Mouse (Mus musculus): Measurements from ENCODE around the gene Sspn. TPM values are rescaled to one million over a fixed set of nuclear protein-coding genes. Genes with fewer than 3 reads are reported as not detected.

Gene Sspn
- total and polyA plus RNA-seq, 3 experiments: 0.04 to 0.14 (median 0.13) TPM

GRCm38 (mm10) chr6:145973356-145973755 is 41.9 kb downstream of the Sspn start:
- H3K79me2 ChIP-seq (replicated peaks; ENCODE audit: control insufficient read depth, extremely low read depth, insufficient read depth, poor library complexity, severe bottlenecking): no peaks in the 10 kb centered on the region
- H3K9ac ChIP-seq (ENCODE audit: insufficient read depth, low read depth): no peak overlapping the region
- H3K27ac ChIP-seq (ENCODE audit: insufficient read depth, low read depth): no peak overlapping the region
- in situ Hi-C loops (cut with MboI; ENCODE audit: low pct_ligation_motif_present, low pct_unique_long_range_greater_than_20kb, low sequenced_read_pairs): no loop called here
- H3K4me2 ChIP-seq (ENCODE audit: insufficient read depth, low read depth, poor library complexity, severe bottlenecking): no peak overlapping the region
- DNase-seq (ENCODE audit: extremely low read depth): no peak
- H3K36me3 ChIP-seq (replicated peaks in 1 of 2; ENCODE audit: control insufficient read depth in 1 of 2, insufficient read depth in 1 of 2, low read length in 1 of 2): no peaks in the 10 kb centered on the region
- H3K9me3 ChIP-seq (replicated peaks; ENCODE audit: low read length): peaks cover 4% of the 10 kb centered on the region
- H3K4me1 ChIP-seq (ENCODE audit: control insufficient read depth in 1 of 2, insufficient read depth in 2 of 2): peaks cover 0 to 2% of the 10 kb centered on the region in 2 experiments; a peak in 1 of 4 replicates
- dilution Hi-C loops (cut with MboI; ENCODE audit: extremely low pct_ligation_motif_present, extremely low pct_unique_long_range_greater_than_20kb, low sequenced_read_pairs): no loop called here
- no peak overlapping the region for H3K4me3 ChIP-seq (replicated peaks in 1 of 3; ENCODE audit: low read depth in 2 of 3, low read length in 2 of 3, poor library complexity in 1 of 3)
- no peaks in the 10 kb centered on the region for H3K27me3 ChIP-seq (replicated peaks)
- TF ChIP-seq NRF1 (IDR thresholded peaks at IDR 0.05; ENCODE audit: low read depth, low read length) (no peak), EP300 (IDR thresholded peaks at IDR 0.05; ENCODE audit: low read length) (no peak), ZNF384 (IDR thresholded peaks at IDR 0.05; ENCODE audit: low read depth, low read length) (no peak), PAX5 (IDR thresholded peaks at IDR 0.05; ENCODE audit: low read length) (no peak), E2F4 (IDR thresholded peaks at IDR 0.05; ENCODE audit: insufficient replicate concordance, low read depth, low read length) (no peak), CHD2 (IDR thresholded peaks at IDR 0.05; ENCODE audit: low read length) (no peak), UBTF (IDR thresholded peaks at IDR 0.05; ENCODE audit: low read depth, low read length) (no peak)

DNA sequence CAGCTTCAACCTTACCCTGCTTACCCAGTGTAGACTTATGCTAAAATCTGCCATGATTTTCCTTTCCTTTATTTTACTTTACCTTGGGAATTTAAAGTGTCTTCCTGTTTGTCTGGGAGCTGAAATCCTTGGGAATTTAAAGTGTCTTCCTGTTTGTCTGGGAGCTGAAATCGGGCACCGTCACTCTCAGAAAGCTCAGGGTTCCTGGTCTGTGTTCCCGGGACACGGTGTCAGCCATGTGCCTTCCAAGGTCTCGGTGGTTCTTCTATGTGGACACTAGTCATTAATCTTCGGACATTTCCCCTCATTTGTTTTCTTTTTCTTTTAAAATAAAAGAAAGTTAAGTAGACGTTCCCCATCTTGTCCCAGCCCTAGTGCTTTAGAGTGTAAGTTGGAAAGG is 43.3 kb downstream of the Sspn start:
- in situ Hi-C loops (cut with MboI; ENCODE audit: low pct_ligation_motif_present, low pct_unique_long_range_greater_than_20kb, low sequenced_read_pairs): no loop called here
- Histone ChIP-seq H3K27me3 (replicated peaks) (no peaks in the 10 kb centered on the region), H3K4me2 (ENCODE audit: insufficient read depth, low read depth, poor library complexity, severe bottlenecking) (no peak overlapping the region), H3K79me2 (replicated peaks; ENCODE audit: control insufficient read depth, extremely low read depth, insufficient read depth, poor library complexity, severe bottlenecking) (no peaks in the 10 kb centered on the region), H3K4me1 (ENCODE audit: control insufficient read depth in 1 of 2, insufficient read depth in 2 of 2) (peaks cover 0 to 2% of the 10 kb centered on the region in 2 experiments; a peak in 1 of 4 replicates), H3K9ac (ENCODE audit: insufficient read depth, low read depth) (no peak overlapping the region), H3K36me3 (replicated peaks in 1 of 2; ENCODE audit: control insufficient read depth in 1 of 2, insufficient read depth in 1 of 2, low read length in 1 of 2) (no peaks in the 10 kb centered on the region), H3K27ac (ENCODE audit: insufficient read depth, low read depth) (no peak overlapping the region), H3K4me3 (replicated peaks in 1 of 3; ENCODE audit: low read depth in 2 of 3, low read length in 2 of 3, poor library complexity in 1 of 3) (no peak overlapping the region), H3K9me3 (replicated peaks; ENCODE audit: low read length) (peaks cover 7% of the 10 kb centered on the region)
- dilution Hi-C loops (cut with MboI; ENCODE audit: extremely low pct_ligation_motif_present, extremely low pct_unique_long_range_greater_than_20kb, low sequenced_read_pairs): no loop called here
- TF ChIP-seq POLR2A (IDR thresholded peaks at IDR 0.05; ENCODE audit: low read depth, low read length) (no peak), GABPA (IDR thresholded peaks at IDR 0.05; ENCODE audit: insufficient replicate concordance, low read depth, low read length) (no peak), TCF12 (IDR thresholded peaks at IDR 0.05; ENCODE audit: low read depth, low read length) (no peak)
- no peak for DNase-seq (ENCODE audit: extremely low read depth)

DNA sequence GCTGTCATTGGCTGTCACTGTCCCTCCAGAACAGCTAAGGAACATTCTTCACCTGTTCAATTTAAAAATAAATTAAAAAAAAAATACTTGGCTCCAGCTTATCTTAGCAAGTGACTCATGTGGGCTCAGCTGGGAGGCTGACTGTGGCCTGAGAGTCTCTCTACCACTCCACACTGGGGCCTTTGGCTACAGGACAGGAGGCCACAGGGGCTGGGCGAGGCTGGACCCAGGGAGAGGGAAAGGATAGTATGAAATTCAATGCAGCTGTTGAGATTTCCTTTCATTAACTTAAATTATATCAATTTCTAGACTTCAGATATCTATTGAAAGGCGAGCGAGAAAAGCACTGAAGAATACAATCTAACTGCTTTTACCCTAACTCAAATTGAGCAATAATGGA is 45.9 kb downstream of the Sspn start:
- H3K4me2 ChIP-seq (ENCODE audit: insufficient read depth, low read depth, poor library complexity, severe bottlenecking): no peak overlapping the region
- H3K9ac ChIP-seq (ENCODE audit: insufficient read depth, low read depth): no peak overlapping the region
- TF ChIP-seq ETS1 (conservative IDR thresholded peaks at IDR 0.05; ENCODE audit: low read depth, low read length) (no peak), ZNF384 (IDR thresholded peaks at IDR 0.05; ENCODE audit: low read depth, low read length) (no peak)
- peaks cover 9% of the 10 kb centered on the region in 2 experiments for H3K4me1 ChIP-seq (ENCODE audit: control insufficient read depth in 1 of 2, insufficient read depth in 2 of 2)
- H3K79me2 ChIP-seq (replicated peaks; ENCODE audit: control insufficient read depth, extremely low read depth, insufficient read depth, poor library complexity, severe bottlenecking): no peaks in the 10 kb centered on the region
- dilution Hi-C loops (cut with MboI; ENCODE audit: extremely low pct_ligation_motif_present, extremely low pct_unique_long_range_greater_than_20kb, low sequenced_read_pairs): no loop called here
- peaks cover 5% of the 10 kb centered on the region for H3K9me3 ChIP-seq (replicated peaks; ENCODE audit: low read length)
- no peak overlapping the region for H3K27ac ChIP-seq (ENCODE audit: insufficient read depth, low read depth)
- in situ Hi-C loops (cut with MboI; ENCODE audit: low pct_ligation_motif_present, low pct_unique_long_range_greater_than_20kb, low sequenced_read_pairs): no loop called here
- H3K36me3 ChIP-seq (replicated peaks in 1 of 2; ENCODE audit: control insufficient read depth in 1 of 2, insufficient read depth in 1 of 2, low read length in 1 of 2): no peaks in the 10 kb centered on the region
- no peaks in the 10 kb centered on the region for H3K27me3 ChIP-seq (replicated peaks)
- DNase-seq (ENCODE audit: extremely low read depth): no peak
- no peak overlapping the region for H3K4me3 ChIP-seq (replicated peaks in 1 of 3; ENCODE audit: low read depth in 2 of 3, low read length in 2 of 3, poor library complexity in 1 of 3)

All from CH12.LX (cell line).